Mouse (Mus musculus): ENCODE measurements around the gene Stard9. TPM values are rescaled to one million over a fixed set of nuclear protein-coding genes. Genes with fewer than 3 reads are reported as not detected.

Gene Stard9
- 11.9 and 14.4 TPM in 2 replicates for polyA plus RNA-seq (2012; rRNA removed)

DNA sequence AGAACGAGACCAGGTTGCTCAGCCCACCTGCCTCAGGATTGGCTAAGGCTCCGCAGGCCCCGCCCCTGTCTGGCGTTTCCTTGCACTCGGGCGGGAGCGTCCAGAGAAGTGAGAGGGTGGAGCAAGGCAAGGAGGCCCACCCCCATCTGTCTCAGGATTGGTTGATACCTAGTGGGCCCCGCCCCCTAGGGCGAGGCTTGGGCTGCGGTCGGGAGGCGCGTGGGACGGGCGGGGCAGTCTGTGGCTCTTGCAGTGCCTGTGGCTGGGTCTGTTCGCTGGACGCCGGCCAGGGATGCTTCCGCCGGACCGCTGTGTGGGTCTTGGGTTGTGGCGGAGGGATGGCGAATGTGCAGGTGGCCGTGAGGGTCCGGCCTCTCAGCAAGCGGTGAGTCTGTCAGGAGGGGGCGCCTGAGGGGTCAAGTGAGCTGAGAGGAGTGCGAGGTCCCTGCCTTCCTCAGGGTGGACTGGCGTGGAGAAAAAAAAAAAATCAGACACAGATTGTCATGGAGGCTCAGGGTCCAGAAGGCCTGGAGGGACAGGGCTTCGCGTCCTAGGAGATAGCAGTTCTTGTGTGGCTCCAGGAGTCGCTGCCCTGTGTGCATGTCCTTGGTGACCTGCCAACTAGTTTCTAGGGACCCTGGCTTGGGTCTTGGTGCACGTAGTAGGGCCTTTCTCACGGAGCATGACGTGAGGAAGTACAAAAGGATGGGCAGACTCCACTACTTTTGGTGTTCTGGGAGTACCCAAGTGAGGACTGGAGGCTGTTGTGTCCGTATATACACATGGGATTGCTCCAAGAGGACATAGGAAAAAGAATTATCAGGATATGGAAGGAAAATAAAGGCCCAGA is at the start of gene Stard9:
TSS of gene Stard9 (plus strand) at position 236 of the 850 bp plus-strand sequence.

DNA sequence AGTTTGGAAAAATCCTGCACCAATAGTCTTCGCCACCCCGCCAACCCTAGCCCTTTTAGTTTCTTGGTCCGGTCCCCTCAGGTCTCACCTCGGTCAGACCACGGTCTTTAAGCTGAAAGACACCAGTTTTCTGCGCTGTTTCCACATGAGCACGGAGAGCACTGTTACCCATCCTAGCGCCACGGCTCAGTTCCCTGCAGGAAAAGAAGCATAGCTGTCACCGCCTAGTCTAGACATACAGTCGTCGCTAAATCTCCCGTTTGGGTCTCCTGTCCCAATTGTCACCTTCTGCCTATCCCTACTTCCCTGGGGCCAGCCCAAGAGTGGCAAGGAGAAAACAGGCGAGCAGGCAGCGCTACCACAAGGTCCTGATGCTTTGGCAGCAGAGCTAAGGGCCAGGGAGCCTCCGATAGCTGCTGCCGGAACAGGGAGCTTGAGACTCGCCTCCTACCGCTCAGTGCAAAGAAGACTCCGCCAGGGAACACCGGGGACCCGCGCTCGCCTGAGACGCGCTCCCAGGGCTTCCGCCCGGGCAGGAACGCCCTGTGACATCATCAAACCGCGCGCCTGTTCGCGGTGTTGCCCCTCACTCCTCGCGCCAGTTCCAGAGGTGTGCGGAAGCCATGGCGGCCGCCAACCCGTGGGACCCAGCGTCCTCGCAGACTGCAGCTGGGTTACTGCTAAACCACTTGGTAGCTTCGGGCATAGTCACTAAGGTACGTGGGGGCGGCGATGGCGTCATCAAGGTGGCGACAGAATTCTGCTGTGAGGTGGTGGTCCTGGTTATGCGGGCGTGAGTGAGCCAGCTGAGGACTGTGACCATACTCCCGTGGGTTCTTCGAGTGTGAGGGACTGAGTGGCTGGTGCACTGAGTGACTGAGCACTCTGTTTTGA is 19.8 kb upstream of the Stard9 start, which contains the start of the genes Haus2 and Lrrc57:
TSS of gene Haus2 (plus strand) at position 554 of the 894 bp plus-strand sequence.
TSS of gene Lrrc57 (minus strand) at position 691 of the 894 bp plus-strand sequence.

Other genes starting within 250 kb of the Stard9 start
- gene Ganc, start 225.2 kb upstream of the Stard9 start, polyA plus RNA-seq (2012; rRNA removed): 13.1 and 21.0 TPM in 2 replicates
- 6.2 and 6.8 TPM in 2 replicates for gene Tmem87a, start 225.0 kb upstream of the Stard9 start, polyA plus RNA-seq (2012; rRNA removed)
- 0.54 and 1.1 TPM in 2 replicates for gene Capn3, start 173.1 kb upstream of the Stard9 start, polyA plus RNA-seq (2012; rRNA removed)
- gene Zfp106, start 65.3 kb upstream of the Stard9 start, polyA plus RNA-seq (2012; rRNA removed): 67.2 and 77.0 TPM in 2 replicates
- gene Snap23, start 61.5 kb upstream of the Stard9 start, polyA plus RNA-seq (2012; rRNA removed): 3.7 and 4.5 TPM in 2 replicates
- 1.2 and 2.0 TPM in 2 replicates for gene Haus2, start 19.7 kb upstream of the Stard9 start, polyA plus RNA-seq (2012; rRNA removed)
- gene Lrrc57, start 19.6 kb upstream of the Stard9 start, polyA plus RNA-seq (2012; rRNA removed): 5.5 and 11.4 TPM in 2 replicates
- gene Cdan1, start 221.0 kb downstream of the Stard9 start, polyA plus RNA-seq (2012; rRNA removed): 38.8 and 53.5 TPM in 2 replicates
- 4.9 and 5.1 TPM in 2 replicates for gene Ttbk2, start 221.5 kb downstream of the Stard9 start, polyA plus RNA-seq (2012; rRNA removed)

Data from ovary, adult 2 months (tissue).